Mouse (Mus musculus) midbrain, embryonic 12.5 days (tissue): ENCODE data around the gene Fam71b. TPM values are rescaled to one million over a fixed set of nuclear protein-coding genes. Genes with fewer than 3 reads are reported as not detected.

Experiments
- ATAC-seq: fragments of 200-750 bp; cut with Nextera tagmentation; 2 replicates; pipeline ENCODE4 v1.8.0; 2017; ENCODE audit warnings: low read depth, moderate TSS enrichment, moderate library complexity; ENCODE audit not compliant: low FRiP score
- H3K27ac ChIP-seq: fragments of 300-500 bp; sonication (generic); replicated peaks from 2 replicates; pipeline ENCODE4 v1.5.1; 2016; ENCODE audit warnings: mild to moderate bottlenecking
- H3K27me3 ChIP-seq: fragments of 300-500 bp; sonication (generic); 2 replicates; pipeline ENCODE4 v1.6.1; 2016; ENCODE audit warnings: mild to moderate bottlenecking
- H3K36me3 ChIP-seq: fragments of 300-500 bp; sonication (generic); 2 replicates; pipeline ENCODE4 v1.6.1; 2016
- H3K4me1 ChIP-seq: fragments of 300-500 bp; sonication (generic); 2 replicates; pipeline ENCODE4 v1.6.1; 2016
- H3K4me2 ChIP-seq: fragments of 300-500 bp; sonication (generic); replicated peaks from 2 replicates; pipeline ENCODE4 v1.6.1; 2016; ENCODE audit warnings: mild to moderate bottlenecking, moderate library complexity
- H3K4me3 ChIP-seq: fragments of 300-500 bp; sonication (generic); 2 replicates; pipeline ENCODE4 v1.5.1; 2016; ENCODE audit warnings: mild to moderate bottlenecking
- H3K9ac ChIP-seq: fragments of 300-500 bp; sonication (generic); replicated peaks from 2 replicates; pipeline ENCODE4 v1.6.1; 2016; ENCODE audit warnings: mild to moderate bottlenecking, moderate library complexity
- H3K9me3 ChIP-seq: fragments of 300-500 bp; sonication (generic); 2 replicates; pipeline ENCODE4 v1.6.1; 2016; ENCODE audit warnings: mild to moderate bottlenecking
- WGBS: fragments of 180-500 bp; shearing (Covaris S2); methylation state at CpG from one replicate; pipeline ENCODE4 v1.1.7; 2016; 5-methylcytosine and 5-hydroxymethylcytosine counted together
- polyA plus RNA-seq: library from polyadenylated mRNA; unstranded; fragments of >200 nt; fragmentation: Nextera tagmentation; extraction: Ambion mirVana; gene quantifications from 2 replicates; pipeline ENCODE4 v1.2.1, GENCODE M21; 2016

The Fam71b gene
- polyA plus RNA-seq, 1 experiment from 2014 or later, result not detected

DNA sequence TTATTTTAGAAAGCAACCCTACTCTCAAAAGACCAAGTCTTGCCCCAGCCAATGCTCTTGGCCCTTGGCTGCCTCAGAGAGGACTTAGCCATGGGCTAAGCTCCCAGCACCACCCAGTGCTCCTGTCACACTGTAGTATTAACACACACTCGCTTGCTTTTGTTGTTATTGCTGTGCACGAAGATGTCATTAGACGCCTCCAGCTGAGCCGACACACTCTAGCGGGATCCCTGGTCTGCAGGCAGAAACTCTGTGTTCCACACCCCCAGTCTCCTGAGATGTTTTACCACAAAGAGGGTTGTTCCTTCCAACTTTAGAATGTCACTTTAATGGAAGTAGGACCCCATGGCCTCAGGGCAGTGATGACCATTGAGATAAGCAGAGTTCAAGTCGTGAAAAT is 7.9 kb upstream of the Fam71b start:
- H3K9me3 ChIP-seq, result no peaks in the 10 kb centered on the region
- no peaks in the 10 kb centered on the region for H3K36me3 ChIP-seq
- H3K27ac ChIP-seq, result no peak overlapping the region
- H3K9ac ChIP-seq, result no peak overlapping the region
- 75% methylated on average over 6 of the region's 6 CpGs for WGBS
- no peak overlapping the region for H3K4me3 ChIP-seq
- no peak overlapping the region for H3K4me2 ChIP-seq
- H3K4me1 ChIP-seq, result no peaks in the 10 kb centered on the region
- ATAC-seq, result no peak
- no peaks in the 10 kb centered on the region for H3K27me3 ChIP-seq

GRCm38 (mm10) chr11:46389336-46390117 is 6.8 kb upstream of the Fam71b start, which contains the start of gene Itk:
Itk (minus strand) TSS chr11:46389515.
- H3K4me1 ChIP-seq, result no peaks in the 10 kb centered on the region
- no peaks in the 10 kb centered on the region for H3K36me3 ChIP-seq
- H3K27me3 ChIP-seq, result no peaks in the 10 kb centered on the region
- H3K9me3 ChIP-seq, result no peaks in the 10 kb centered on the region
- no peak within 1 kb of the TSS for H3K4me2 ChIP-seq
- no peak within 1 kb of the TSS for H3K27ac ChIP-seq
- no peak within 1 kb of the TSS for H3K4me3 ChIP-seq
- no peak for ATAC-seq
- no peak within 1 kb of the TSS for H3K9ac ChIP-seq
- 88% methylated on average over 13 of the region's 13 CpGs for WGBS

- no peaks in the 10 kb centered on the region for H3K4me1 ChIP-seq
- H3K9ac ChIP-seq, result no peak overlapping the region
- no peak overlapping the region for H3K4me2 ChIP-seq
- H3K4me3 ChIP-seq, result no peak overlapping the region
- H3K27me3 ChIP-seq, result no peaks in the 10 kb centered on the region
- H3K36me3 ChIP-seq, result no peaks in the 10 kb centered on the region
- ATAC-seq, result no peak
- H3K27ac ChIP-seq, result no peak overlapping the region
- H3K9me3 ChIP-seq, result no peaks in the 10 kb centered on the region
- 45% methylated on average over 3 of the region's 3 CpGs for WGBS
Measured at GRCm38 (mm10) chr11:46390621-46391020, 5.7 kb upstream of the Fam71b start.

- 80% methylated on average over 7 of the region's 7 CpGs for WGBS
- ATAC-seq, result no peak
- no peak overlapping the region for H3K27ac ChIP-seq
Measured at GRCm38 (mm10) chr11:46392890-46393289, 3.5 kb upstream of the Fam71b start.

DNA sequence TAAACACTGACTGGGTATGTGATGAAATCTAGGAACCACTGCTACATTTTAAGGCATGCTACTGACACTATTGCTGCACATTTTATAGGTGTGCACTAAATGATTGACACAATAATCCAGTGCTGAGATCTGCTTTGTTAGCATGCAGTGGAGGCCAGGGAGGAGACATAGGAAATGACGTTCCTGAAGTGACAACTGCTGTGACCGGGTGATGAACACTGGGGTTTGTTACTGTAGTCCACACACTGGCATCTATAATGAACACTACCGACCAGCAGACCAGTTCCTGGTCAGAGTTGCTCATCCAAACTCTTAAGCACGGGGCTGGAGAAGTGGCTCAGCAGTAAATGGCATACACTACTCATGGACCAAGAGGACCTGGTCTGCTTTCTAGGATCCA is 2.9 kb upstream of the Fam71b start:
- no peak overlapping the region for H3K27ac ChIP-seq
- ATAC-seq, result no peak
- WGBS, result 83% methylated on average over 4 of the region's 4 CpGs

More at GRCm38 (mm10) chr11:46392890-46393289, 3.5 kb upstream of the Fam71b start:
- Histone ChIP-seq H3K4me1 (no peaks in the 10 kb centered on the region), H3K9me3 (no peaks in the 10 kb centered on the region), H3K27me3 (no peaks in the 10 kb centered on the region), H3K9ac (no peak overlapping the region), H3K4me3 (no peak overlapping the region), H3K4me2 (no peak overlapping the region), H3K36me3 (no peaks in the 10 kb centered on the region)

DNA sequence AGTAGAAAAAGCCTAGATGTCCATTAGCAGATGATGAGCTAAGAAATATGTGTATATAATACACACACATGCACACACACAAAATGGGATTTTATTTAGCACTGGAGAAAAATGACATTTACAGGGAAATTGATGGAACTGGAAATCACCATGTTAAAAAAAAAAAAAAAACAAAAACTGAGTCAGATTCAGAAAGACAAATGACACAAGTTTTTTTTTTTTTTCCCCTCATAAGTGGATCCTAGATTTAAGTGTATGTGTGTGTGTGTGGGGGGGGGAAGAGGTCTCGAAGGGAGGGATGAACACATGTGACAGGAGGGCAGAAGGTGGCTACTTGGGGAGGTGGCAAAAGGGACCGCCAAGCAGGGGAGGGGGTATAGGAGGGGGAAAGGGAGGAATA is 1.3 kb upstream of the Fam71b start:
- Histone ChIP-seq H3K4me2 (no peak overlapping the region), H3K9ac (no peak overlapping the region), H3K27me3 (no peaks in the 10 kb centered on the region), H3K4me1 (no peaks in the 10 kb centered on the region), H3K27ac (no peak overlapping the region), H3K36me3 (no peaks in the 10 kb centered on the region), H3K4me3 (no peak overlapping the region), H3K9me3 (no peaks in the 10 kb centered on the region)
- WGBS, result 88% methylated on average over 2 of the region's 2 CpGs
- ATAC-seq, result no peak

More for the DNA sequence above, 2.9 kb upstream of the Fam71b start:
- H3K4me3 ChIP-seq, result no peak overlapping the region
- no peaks in the 10 kb centered on the region for H3K9me3 ChIP-seq
- H3K9ac ChIP-seq, result no peak overlapping the region
- no peaks in the 10 kb centered on the region for H3K27me3 ChIP-seq
- no peaks in the 10 kb centered on the region for H3K36me3 ChIP-seq
- H3K4me2 ChIP-seq, result no peak overlapping the region
- H3K4me1 ChIP-seq, result no peaks in the 10 kb centered on the region

DNA sequence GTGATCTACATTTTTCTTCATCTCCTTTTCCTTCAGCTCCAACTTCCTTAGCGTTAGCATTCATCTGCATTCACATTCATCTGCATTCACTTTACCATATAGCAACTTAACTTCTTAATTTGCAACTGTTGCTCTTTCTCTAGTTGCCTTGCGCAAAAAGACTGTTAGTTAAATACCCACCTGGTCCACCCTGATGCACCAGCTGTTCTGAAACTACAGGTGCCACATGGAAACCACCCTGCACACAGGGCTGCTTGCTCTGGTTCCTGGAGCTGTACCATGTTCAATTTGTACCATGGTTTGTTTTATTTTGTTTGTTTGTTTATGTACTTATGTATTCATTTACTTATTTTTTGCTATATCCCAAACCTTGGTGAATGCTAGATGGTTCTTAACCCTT is 661 bp upstream of the Fam71b start:
- no peak for ATAC-seq
- no peaks in the 10 kb centered on the region for H3K36me3 ChIP-seq
- no peak overlapping the region for H3K9ac ChIP-seq
- no peak overlapping the region for H3K4me3 ChIP-seq
- WGBS, result 91% methylated on average over 2 of the region's 2 CpGs
- no peak overlapping the region for H3K27ac ChIP-seq
- H3K9me3 ChIP-seq, result no peaks in the 10 kb centered on the region
- no peak overlapping the region for H3K4me2 ChIP-seq
- H3K4me1 ChIP-seq, result no peaks in the 10 kb centered on the region
- H3K27me3 ChIP-seq, result no peaks in the 10 kb centered on the region

DNA sequence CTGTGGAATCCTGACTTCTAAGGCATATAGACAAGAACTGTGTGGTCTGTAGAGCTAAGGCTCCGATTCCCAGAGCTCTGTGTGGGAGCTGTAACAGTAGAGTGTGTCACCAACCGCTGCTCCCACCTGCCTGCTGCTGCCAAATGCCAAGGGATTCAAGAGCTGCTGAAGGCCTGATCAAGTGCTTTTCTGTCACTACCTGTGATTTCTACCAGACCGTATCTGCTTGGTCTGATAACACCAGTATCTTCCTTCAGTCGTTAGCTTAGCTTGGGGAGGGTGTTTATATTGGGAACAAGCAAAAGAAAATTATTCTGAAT is 461 bp downstream of the Fam71b start:
- ATAC-seq, result no peak
- no peaks in the 10 kb centered on the region for H3K27me3 ChIP-seq
- H3K4me3 ChIP-seq, result no peak overlapping the region
- H3K36me3 ChIP-seq, result no peaks in the 10 kb centered on the region
- no peak overlapping the region for H3K9ac ChIP-seq
- WGBS, result 92% methylated on average over 4 of the region's 4 CpGs
- no peak overlapping the region for H3K4me2 ChIP-seq
- H3K4me1 ChIP-seq, result no peaks in the 10 kb centered on the region
- H3K9me3 ChIP-seq, result no peaks in the 10 kb centered on the region
- no peak overlapping the region for H3K27ac ChIP-seq

- H3K36me3 ChIP-seq, result no peaks in the 10 kb centered on the region
- no peak overlapping the region for H3K27ac ChIP-seq
- H3K9me3 ChIP-seq, result no peaks in the 10 kb centered on the region
- no peak overlapping the region for H3K4me2 ChIP-seq
- no peak overlapping the region for H3K4me3 ChIP-seq
- no peak for ATAC-seq
- 63% methylated on average over 2 of the region's 2 CpGs for WGBS
- H3K27me3 ChIP-seq, result no peaks in the 10 kb centered on the region
- H3K4me1 ChIP-seq, result no peaks in the 10 kb centered on the region
- no peak overlapping the region for H3K9ac ChIP-seq
Measured at GRCm38 (mm10) chr11:46397900-46398299, 1.5 kb downstream of the Fam71b start.

- 84% methylated on average over 4 of the region's 4 CpGs for WGBS
Measured at GRCm38 (mm10) chr11:46398473-46398872, 2.1 kb downstream of the Fam71b start.

DNA sequence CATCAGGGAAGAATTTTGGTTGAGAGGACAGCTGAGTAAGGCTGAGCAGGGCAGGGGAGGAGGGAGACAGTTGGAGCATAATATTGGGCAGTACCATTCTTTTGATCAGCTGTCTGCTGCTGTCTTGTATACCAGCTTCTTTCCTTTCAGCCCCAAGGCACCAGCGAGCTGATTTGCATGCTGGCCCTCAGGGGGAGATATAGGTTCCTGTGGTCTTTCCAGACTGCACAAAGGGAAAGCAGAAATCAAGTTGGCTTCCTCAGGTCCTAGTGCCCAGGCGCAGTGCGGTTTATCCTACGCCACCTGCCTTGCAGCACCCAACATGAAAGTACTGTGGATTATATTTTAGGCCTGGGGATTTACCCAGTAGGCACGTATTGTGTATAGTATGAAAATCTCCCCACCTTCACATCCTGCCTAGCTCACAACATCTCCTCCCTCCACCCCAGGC is 2.6 kb downstream of the Fam71b start:
- Histone ChIP-seq H3K9me3 (no peaks in the 10 kb centered on the region), H3K4me3 (no peak overlapping the region), H3K4me2 (no peak overlapping the region), H3K36me3 (no peaks in the 10 kb centered on the region), H3K4me1 (no peaks in the 10 kb centered on the region), H3K27me3 (no peaks in the 10 kb centered on the region), H3K9ac (no peak overlapping the region), H3K27ac (no peak overlapping the region)
- ATAC-seq, result no peak
- WGBS, result 61% methylated on average over 5 of the region's 5 CpGs

More at GRCm38 (mm10) chr11:46398473-46398872, 2.1 kb downstream of the Fam71b start:
- Histone ChIP-seq H3K36me3 (no peaks in the 10 kb centered on the region), H3K4me3 (no peak overlapping the region), H3K4me2 (no peak overlapping the region), H3K9ac (no peak overlapping the region), H3K9me3 (no peaks in the 10 kb centered on the region), H3K27me3 (no peaks in the 10 kb centered on the region), H3K27ac (no peak overlapping the region), H3K4me1 (no peaks in the 10 kb centered on the region)
- ATAC-seq, result no peak

DNA sequence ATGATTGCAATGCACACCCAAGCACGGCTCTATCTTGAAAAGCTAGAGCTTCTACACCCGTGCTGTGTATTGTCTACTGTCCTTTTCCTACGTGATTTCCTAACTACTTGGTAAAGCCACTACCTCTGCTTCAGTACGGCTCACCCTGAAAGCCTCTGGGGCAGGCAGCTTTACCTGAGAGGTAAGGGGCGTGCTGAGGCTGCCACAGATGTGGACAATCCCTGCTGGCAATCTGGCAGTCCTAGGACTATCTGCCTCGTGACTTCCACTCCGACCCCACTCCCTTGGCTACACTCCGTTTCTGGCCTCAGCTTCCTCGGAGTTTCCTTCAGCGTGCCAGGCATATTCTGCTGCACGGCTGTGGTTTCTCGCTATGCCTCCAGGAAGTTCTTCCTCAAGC is 5.2 kb downstream of the Fam71b start:
- H3K9ac ChIP-seq, result no peak overlapping the region
- H3K4me2 ChIP-seq, result no peak overlapping the region
- 86% methylated on average over 12 of the region's 12 CpGs for WGBS

GRCm38 (mm10) chr11:46404986-46405385 is 8.6 kb downstream of the Fam71b start:
- no peak for ATAC-seq
- no peaks in the 10 kb centered on the region for H3K9me3 ChIP-seq
- WGBS, result 87% methylated on average over 16 of the region's 16 CpGs
- H3K9ac ChIP-seq, result no peak overlapping the region
- H3K4me2 ChIP-seq, result no peak overlapping the region
- no peaks in the 10 kb centered on the region for H3K36me3 ChIP-seq
- H3K4me1 ChIP-seq, result no peaks in the 10 kb centered on the region
- no peak overlapping the region for H3K4me3 ChIP-seq
- no peaks in the 10 kb centered on the region for H3K27me3 ChIP-seq
- H3K27ac ChIP-seq, result no peak overlapping the region

More for the DNA sequence above, 5.2 kb downstream of the Fam71b start:
- Histone ChIP-seq H3K4me3 (no peak overlapping the region), H3K27ac (no peak overlapping the region), H3K27me3 (no peaks in the 10 kb centered on the region), H3K9me3 (no peaks in the 10 kb centered on the region), H3K36me3 (no peaks in the 10 kb centered on the region), H3K4me1 (no peaks in the 10 kb centered on the region)
- ATAC-seq, result no peak
